Mouse (Mus musculus) C2C12 (cell line): ENCODE data around the gene Snx1. TPM values are rescaled to one million over a fixed set of nuclear protein-coding genes. Genes with fewer than 3 reads are reported as not detected.
A peak's percentile ranks its signal among the peaks of the same experiment; 100 is the strongest.

ENCODE experiments used
- H3K27me3 ChIP-seq: one replicate; pipeline ENCODE4 v1.6.1; 2011; ENCODE audit not compliant: control insufficient read depth, insufficient read depth, insufficient read length
- H3K36me3 ChIP-seq: one replicate; pipeline ENCODE4 v1.6.1; 2011; ENCODE audit not compliant: control insufficient read depth, insufficient read depth
- H3K4me3 ChIP-seq: one replicate; pipeline ENCODE4 v1.5.1; 2011; ENCODE audit warnings: mild to moderate bottlenecking, control low read depth; ENCODE audit not compliant: poor library complexity, insufficient read depth, severe bottlenecking
- H3K79me2 ChIP-seq: one replicate; pipeline ENCODE4 v1.6.1; 2011; ENCODE audit not compliant: control insufficient read depth, insufficient read depth
- H3K79me3 ChIP-seq: one replicate; pipeline ENCODE4 v1.6.1; 2011; ENCODE audit warnings: low read depth, control low read depth
- H3ac ChIP-seq: one replicate; pipeline ENCODE3; 2011; ENCODE audit warnings: low read depth; ENCODE audit not compliant: control insufficient read depth, insufficient read length
- CEBPB ChIP-seq: IDR thresholded peaks from one replicate; pipeline ENCODE4 v1.6.1; 2011; ENCODE audit warnings: low read depth, mild to moderate bottlenecking, control low read depth, moderate library complexity
- CTCF ChIP-seq: IDR thresholded peaks from one replicate; pipeline ENCODE4 v1.5.1; 2011; ENCODE audit not compliant: control insufficient read depth, insufficient read depth, insufficient read length
- FOSL1 ChIP-seq: IDR thresholded peaks from one replicate; pipeline ENCODE4 v1.8.0; 2011; ENCODE audit warnings: mild to moderate bottlenecking, low read length; ENCODE audit not compliant: poor library complexity, insufficient read depth, severe bottlenecking
- MAX ChIP-seq: IDR thresholded peaks from one replicate; pipeline ENCODE4 v1.6.1; 2011; ENCODE audit warnings: mild to moderate bottlenecking, control low read depth
- MYOD1 ChIP-seq: IDR thresholded peaks from one replicate; pipeline ENCODE4 v1.6.1; 2011; ENCODE audit warnings: low read depth; ENCODE audit not compliant: control insufficient read depth, insufficient read length
- MYOG ChIP-seq: IDR thresholded peaks from one replicate; pipeline ENCODE4 v1.6.1; 2011; ENCODE audit not compliant: control insufficient read depth, insufficient read length; ENCODE audit errors: extremely low read depth
- USF1 ChIP-seq: IDR thresholded peaks from one replicate; pipeline ENCODE4 v1.6.1; 2011; ENCODE audit warnings: low read depth, mild to moderate bottlenecking, control low read depth, moderate library complexity
- long read RNA-seq, 2 experiments: library from polyadenylated mRNA; unstranded; transcript quantifications; one replicate each; pipeline ENCODE4 v2.0.0; 2019 to 2020
- polyA plus RNA-seq: library from polyadenylated mRNA; unstranded; fragments of >200 nt; fragmentation: generic; extraction: Trizol; gene quantifications from one replicate; pipeline ENCODE4 v1.2.1, GENCODE M21; 2012; ENCODE audit warnings: missing spikeins

Gene Snx1
- 69.9 TPM for polyA plus RNA-seq
- long read RNA-seq, experiment 1, transcript Snx1-201 (15 exons, 2,073 nt), result major isoform, 140 of 171 reads
- long read RNA-seq, experiment 1, partial matches to known transcripts, result 11 of 171 reads
- long read RNA-seq, experiment 1, other reads (novel, unspliced or antisense), result 20 of 171 reads
- long read RNA-seq, experiment 2, transcript Snx1-201 (15 exons, 2,073 nt), result major isoform, 540 of 586 reads
- long read RNA-seq, experiment 2, partial matches to known transcripts, result 3 of 586 reads
- long read RNA-seq, experiment 2, other reads (novel, unspliced or antisense), result 43 of 586 reads

- Histone ChIP-seq H3K4me3 (peak within 1 kb of the TSS; percentile 50), H3K27me3 (no peaks in the 10 kb centered on the region), H3K79me2 (peaks cover 49% of the 10 kb centered on the region), H3ac (peak within 1 kb of the TSS; percentile 37), H3K36me3 (peaks cover 4% of the 10 kb centered on the region), H3K79me3 (peaks cover 37% of the 10 kb centered on the region)
- TF ChIP-seq MYOD1, result no peak
- TF ChIP-seq MAX, result peak; percentile 98
These were observed at the start of gene Snx1, which contains the start of gene Ciao2a for GRCm38 (mm10) chr9:66126456-66127192. Gene Snx1, minus strand, starts transcription at chr9:66126587. Gene Ciao2a, plus strand, starts transcription at chr9:66126611.

- Histone ChIP-seq H3K4me3 (no peak overlapping the region), H3K27me3 (no peaks in the 10 kb centered on the region), H3K79me2 (no peaks in the 10 kb centered on the region), H3K36me3 (no peaks in the 10 kb centered on the region), H3K79me3 (no peaks in the 10 kb centered on the region), H3ac (no peak overlapping the region)
- no peak for TF ChIP-seq FOSL1
- no peak for TF ChIP-seq CTCF
- no peak for TF ChIP-seq USF1
These were observed 48.6 kb upstream of the Snx1 start for GRCm38 (mm10) chr9:66174985-66175384.

GRCm38 (mm10) chr9:66173316-66173855 lies 47.0 kb upstream of the Snx1 start:
- no peaks in the 10 kb centered on the region for H3K79me2 ChIP-seq
- H3ac ChIP-seq, result no peak overlapping the region
- TF ChIP-seq MYOD1, result no peak
- H3K79me3 ChIP-seq, result no peaks in the 10 kb centered on the region
- H3K36me3 ChIP-seq, result no peaks in the 10 kb centered on the region
- no peaks in the 10 kb centered on the region for H3K27me3 ChIP-seq
- no peak overlapping the region for H3K4me3 ChIP-seq

GRCm38 (mm10) chr9:66171275-66171921 lies 45.0 kb upstream of the Snx1 start:
- TF ChIP-seq USF1, result no peak
- TF ChIP-seq FOSL1, result no peak
- TF ChIP-seq CTCF, result no peak
- TF ChIP-seq MAX, result no peak
- TF ChIP-seq MYOD1, result no peak
- TF ChIP-seq MYOG, result no peak
- TF ChIP-seq CEBPB, result no peak
- Histone ChIP-seq H3K79me3 (no peaks in the 10 kb centered on the region), H3K4me3 (no peak overlapping the region), H3K27me3 (no peaks in the 10 kb centered on the region), H3K36me3 (no peaks in the 10 kb centered on the region), H3K79me2 (no peaks in the 10 kb centered on the region), H3ac (no peak overlapping the region)

GRCm38 (mm10) chr9:66170506-66170905 lies 44.1 kb upstream of the Snx1 start:
- Histone ChIP-seq H3ac (no peak overlapping the region), H3K27me3 (no peaks in the 10 kb centered on the region), H3K79me2 (no peaks in the 10 kb centered on the region), H3K36me3 (no peaks in the 10 kb centered on the region), H3K4me3 (no peak overlapping the region), H3K79me3 (no peaks in the 10 kb centered on the region)
- TF ChIP-seq MYOG, result no peak
- no peak for TF ChIP-seq CTCF
- no peak for TF ChIP-seq USF1
- TF ChIP-seq MYOD1, result no peak

GRCm38 (mm10) chr9:66168233-66168632 lies 41.8 kb upstream of the Snx1 start:
- TF ChIP-seq MYOG (no peak), FOSL1 (no peak)

More at GRCm38 (mm10) chr9:66168233-66168632, 41.8 kb upstream of the Snx1 start:
- Histone ChIP-seq H3K79me3 (no peaks in the 10 kb centered on the region), H3K27me3 (no peaks in the 10 kb centered on the region), H3K4me3 (no peak overlapping the region), H3K36me3 (no peaks in the 10 kb centered on the region), H3ac (no peak overlapping the region), H3K79me2 (no peaks in the 10 kb centered on the region)
